Mouse (Mus musculus) lung, embryonic 16.5 days (tissue): ENCODE measurements around the gene Grik4. TPM values are rescaled to one million over a fixed set of nuclear protein-coding genes. Genes with fewer than 3 reads are reported as not detected.
A peak's percentile ranks its signal among the peaks of the same experiment; 100 is the strongest.
"Not testable (repeated sequence)": the region's sequence is repeated elsewhere in the genome, so short reads cannot be mapped to it uniquely, and the experiment has no call there.

Source experiments
- ATAC-seq: fragments of 200-750 bp; cut with Nextera tagmentation; 2 replicates; pipeline ENCODE4 v1.8.0; 2017; ENCODE audit warnings: low read depth, mild to moderate bottlenecking, moderate library complexity
- H3K27ac ChIP-seq: fragments of 300-500 bp; sonication (generic); 2 replicates; pipeline ENCODE4 v1.5.1; 2014; ENCODE audit warnings: mild to moderate bottlenecking, control low read depth, low read length
- H3K27me3 ChIP-seq: fragments of 300-500 bp; sonication (generic); 2 replicates; pipeline ENCODE4 v1.6.1; 2014; ENCODE audit warnings: low read depth, low read length, mixed read lengths; ENCODE audit not compliant: control insufficient read depth, insufficient read depth
- H3K36me3 ChIP-seq: fragments of 300-500 bp; sonication (generic); 2 replicates; pipeline ENCODE4 v1.6.1; 2014; ENCODE audit warnings: low read length; ENCODE audit not compliant: control insufficient read depth, insufficient read depth
- H3K4me1 ChIP-seq: fragments of 300-500 bp; sonication (generic); replicated peaks from 2 replicates; pipeline ENCODE4 v1.6.1; 2014; ENCODE audit warnings: low read length, mixed read lengths; ENCODE audit not compliant: control insufficient read depth, insufficient read depth
- H3K4me2 ChIP-seq: fragments of 300-500 bp; sonication (generic); 2 replicates; pipeline ENCODE4 v1.6.1; 2014; ENCODE audit warnings: low read depth, low read length, control low read depth
- H3K4me3 ChIP-seq: fragments of 300-500 bp; sonication (generic); 2 replicates; pipeline ENCODE4 v1.5.1; 2014; ENCODE audit warnings: mild to moderate bottlenecking, low read length, control low read depth
- H3K9ac ChIP-seq: fragments of 300-500 bp; sonication (generic); 2 replicates; pipeline ENCODE4 v1.6.1; 2014; ENCODE audit warnings: low read length, control low read depth
- H3K9me3 ChIP-seq: fragments of 300-500 bp; sonication (generic); 2 replicates; pipeline ENCODE4 v1.6.1; 2016; ENCODE audit warnings: low read length; ENCODE audit not compliant: control insufficient read depth
- WGBS: fragments of 180-500 bp; shearing (Covaris S2); extraction: QIAGEN DNeasy Blood & Tissue Kit; methylation state at CpG from one replicate; pipeline ENCODE4 v1.1.7; 2014; 5-methylcytosine and 5-hydroxymethylcytosine counted together
- polyA plus RNA-seq: library from polyadenylated mRNA; unstranded; fragments of >200 nt; fragmentation: Nextera tagmentation; extraction: Ambion mirVana; gene quantifications from 2 replicates; pipeline ENCODE4 v1.2.1, GENCODE M21; 2015

Gene Grik4
- polyA plus RNA-seq, 1 experiment from 2014 or later: 2.3 TPM

- WGBS: 18% methylated on average over 8 of the region's 8 CpGs
- Histone ChIP-seq H3K4me2 (no peak overlapping the region), H3K9me3 (no peaks in the 10 kb centered on the region), H3K27me3 (no peaks in the 10 kb centered on the region), H3K4me1 (peaks cover 7% of the 10 kb centered on the region; the same call in 1 of the 2 replicates), H3K27ac (no peak overlapping the region), H3K4me3 (no peak overlapping the region), H3K9ac (no peak overlapping the region), H3K36me3 (no peaks in the 10 kb centered on the region)
- peak; percentile 26; the same call in 1 of the 2 replicates for ATAC-seq
Measured at GRCm38 (mm10) chr9:42788471-42788870, 155.8 kb downstream of the Grik4 start.

- no peak for ATAC-seq
Measured at GRCm38 (mm10) chr9:42786882-42787281, 157.4 kb downstream of the Grik4 start.

GRCm38 (mm10) chr9:42786286-42786685, 158.0 kb downstream of the Grik4 start:
- no peak overlapping the region for H3K4me2 ChIP-seq
- H3K4me1 ChIP-seq: peaks cover 7% of the 10 kb centered on the region; the same call in 1 of the 2 replicates
- H3K9ac ChIP-seq: no peak overlapping the region
- H3K36me3 ChIP-seq: no peaks in the 10 kb centered on the region
- no peak overlapping the region for H3K4me3 ChIP-seq
- H3K27ac ChIP-seq: no peak overlapping the region
- 51% methylated on average over 2 of the region's 2 CpGs for WGBS
- H3K27me3 ChIP-seq: no peaks in the 10 kb centered on the region
- ATAC-seq: no peak
- H3K9me3 ChIP-seq: no peaks in the 10 kb centered on the region

More at GRCm38 (mm10) chr9:42786882-42787281, 157.4 kb downstream of the Grik4 start:
- Histone ChIP-seq H3K27me3 (no peaks in the 10 kb centered on the region), H3K27ac (no peak overlapping the region), H3K9me3 (no peaks in the 10 kb centered on the region), H3K9ac (no peak overlapping the region), H3K36me3 (no peaks in the 10 kb centered on the region), H3K4me2 (no peak overlapping the region), H3K4me3 (no peak overlapping the region), H3K4me1 (peaks cover 7% of the 10 kb centered on the region; the same call in 1 of the 2 replicates)
- 56% methylated on average over 5 of the region's 5 CpGs for WGBS

GRCm38 (mm10) chr9:42785173-42785830, 159.0 kb downstream of the Grik4 start:
- Histone ChIP-seq H3K9ac (no peak overlapping the region), H3K4me3 (no peak overlapping the region), H3K4me2 (no peak overlapping the region), H3K27ac (no peak overlapping the region), H3K4me1 (peaks cover 7% of the 10 kb centered on the region; the same call in 1 of the 2 replicates), H3K36me3 (no peaks in the 10 kb centered on the region), H3K9me3 (no peaks in the 10 kb centered on the region), H3K27me3 (no peaks in the 10 kb centered on the region)
- 39% methylated on average over 10 of the region's 10 CpGs for WGBS
- ATAC-seq: no peak

GRCm38 (mm10) chr9:42783248-42783903, 160.9 kb downstream of the Grik4 start:
- Histone ChIP-seq H3K27me3 (no peaks in the 10 kb centered on the region), H3K4me1 (peaks cover 15% of the 10 kb centered on the region), H3K27ac (peak overlapping the region; percentile 80), H3K9ac (no peak overlapping the region), H3K4me2 (peak overlapping the region; percentile 37; the same call in 1 of the 2 replicates), H3K4me3 (no peak overlapping the region), H3K36me3 (no peaks in the 10 kb centered on the region), H3K9me3 (no peaks in the 10 kb centered on the region)
- 33% methylated on average over 8 of the region's 8 CpGs for WGBS
- peak; percentile 91 for ATAC-seq

- not testable (repeated sequence) for H3K4me3 ChIP-seq, H3K4me2 ChIP-seq, H3K27me3 ChIP-seq, H3K9ac ChIP-seq, H3K36me3 ChIP-seq, H3K9me3 ChIP-seq
- peaks cover 16% of the 10 kb centered on the region for H3K4me1 ChIP-seq
- 16% methylated on average over 21 of the region's 21 CpGs for WGBS
- 0 out of 2 replicates have a peak, but pooled peaks have one; percentile 9 for ATAC-seq
- H3K27ac ChIP-seq: 0 out of 2 replicates have a peak overlapping the region, but pooled peaks have one; percentile 17
Measured at GRCm38 (mm10) chr9:42778471-42779263, 165.6 kb downstream of the Grik4 start.

- no peaks in the 10 kb centered on the region for H3K9me3 ChIP-seq
- peaks cover 16% of the 10 kb centered on the region for H3K4me1 ChIP-seq
- H3K9ac ChIP-seq: no peak overlapping the region
- WGBS: 49% methylated on average over 8 of the region's 8 CpGs
- H3K4me2 ChIP-seq: no peak overlapping the region
- no peaks in the 10 kb centered on the region for H3K36me3 ChIP-seq
- no peak overlapping the region for H3K4me3 ChIP-seq
- no peak for ATAC-seq
- peak overlapping the region; percentile 38 for H3K27ac ChIP-seq
- no peaks in the 10 kb centered on the region for H3K27me3 ChIP-seq
Measured at GRCm38 (mm10) chr9:42777913-42778312, 166.4 kb downstream of the Grik4 start.

GRCm38 (mm10) chr9:42776804-42777203, 167.5 kb downstream of the Grik4 start:
- no peak overlapping the region for H3K4me3 ChIP-seq
- H3K4me2 ChIP-seq: no peak overlapping the region
- no peak overlapping the region for H3K9ac ChIP-seq
- no peaks in the 10 kb centered on the region for H3K27me3 ChIP-seq
- no peaks in the 10 kb centered on the region for H3K36me3 ChIP-seq
- H3K27ac ChIP-seq: no peak overlapping the region
- H3K9me3 ChIP-seq: no peaks in the 10 kb centered on the region
- peaks cover 16% of the 10 kb centered on the region for H3K4me1 ChIP-seq
- WGBS: 38% methylated on average over 9 of the region's 9 CpGs
- ATAC-seq: no peak
